Mouse (Mus musculus): ENCODE measurements around the gene Dap3.

GRCm38 (mm10) chr3:88914384-88914810 lies 36.6 kb downstream of the Dap3 start:
- TF ChIP-seq FLI1 (IDR thresholded peaks at IDR 0.05; ENCODE audit: low read length) (no peak), GATA1 (IDR thresholded peaks at IDR 0.05; ENCODE audit: borderline replicate concordance, low read length) (no peak)
